Mouse (Mus musculus): ENCODE measurements around the gene Podxl2. TPM values are rescaled to one million over a fixed set of nuclear protein-coding genes. Genes with fewer than 3 reads are reported as not detected.

Gene Podxl2
- total RNA-seq (2023) = not detected

DNA sequence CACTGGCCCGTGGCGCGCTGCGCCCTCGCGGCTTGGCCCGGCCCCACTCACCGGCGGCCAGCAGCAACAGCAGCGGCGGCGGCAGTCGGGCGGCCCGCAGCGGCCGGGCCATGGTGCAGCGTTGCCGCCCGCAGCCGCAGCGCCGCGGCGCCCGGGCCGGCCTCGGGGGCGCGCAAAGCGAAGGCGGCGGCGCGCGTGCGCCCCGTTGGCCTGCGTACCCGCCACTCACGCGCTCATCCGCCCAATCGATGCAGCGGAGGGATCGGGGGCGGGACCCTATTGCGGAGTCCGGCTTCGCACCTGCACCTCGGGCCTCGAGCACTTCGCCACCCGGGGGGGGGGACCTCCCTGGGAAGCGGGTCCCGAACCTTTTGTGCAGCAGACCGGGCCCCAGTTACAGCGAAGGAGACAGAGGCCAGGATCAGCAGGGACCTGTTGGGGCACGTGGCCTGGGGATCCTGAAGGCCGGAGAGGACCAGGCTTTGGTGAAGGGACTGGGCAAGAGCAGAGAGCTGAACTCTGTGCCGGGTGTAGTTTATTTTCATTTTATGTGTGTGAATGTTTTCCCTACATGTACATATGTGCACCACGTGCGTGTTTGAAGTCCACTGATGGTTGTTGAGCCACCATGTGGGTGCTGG, at the start of gene Podxl2:
Gene Podxl2, minus strand, starts transcription at position 177 of the 641 bp plus-strand sequence.

DNA sequence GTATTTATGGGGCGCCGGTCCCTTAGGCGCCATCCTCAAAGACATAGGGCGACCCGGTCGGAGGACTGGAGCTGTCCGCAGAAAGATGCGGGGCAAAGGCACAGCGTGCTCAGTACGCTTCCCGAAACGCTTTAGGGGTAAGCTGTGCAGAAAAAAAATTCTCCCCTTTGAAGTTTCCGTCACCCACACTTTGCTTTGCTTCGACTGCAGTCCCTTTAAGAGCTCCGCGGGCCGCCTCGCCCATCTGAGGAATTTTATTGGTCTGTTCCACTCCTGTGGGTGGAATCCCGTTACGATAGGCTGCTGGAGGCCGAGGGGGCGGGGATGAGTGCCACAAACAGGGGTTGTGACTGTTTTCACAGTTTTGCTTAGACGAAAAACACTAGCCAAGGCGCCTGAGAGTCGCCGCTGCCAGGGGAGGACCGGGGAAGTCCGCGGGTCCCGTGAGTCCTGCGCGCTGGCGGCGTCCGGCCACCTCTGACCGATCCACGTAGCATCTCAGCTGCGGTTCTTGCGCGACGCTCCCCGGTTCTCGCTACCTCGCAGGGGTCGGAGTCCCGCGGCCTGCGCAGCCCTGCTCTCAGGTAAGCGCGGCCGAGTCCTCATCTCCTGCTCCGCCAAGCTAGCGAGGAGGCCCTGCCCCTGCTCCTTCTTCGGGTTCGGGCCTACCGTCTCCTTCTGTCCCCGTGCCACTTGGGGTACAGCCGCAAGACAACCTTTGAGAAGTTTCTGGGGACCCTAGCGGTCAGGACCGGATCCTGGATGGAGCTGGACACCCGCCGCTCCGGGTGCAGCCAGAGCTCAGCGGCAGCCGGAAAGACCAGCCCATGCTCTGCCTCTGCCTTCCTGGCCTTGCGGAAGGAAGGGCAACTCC, 27.3 kb upstream of the Podxl2 start, which contains the start of gene Tpra1:
Gene Tpra1, plus strand, starts transcription at position 305 of the 874 bp plus-strand sequence.

DNA sequence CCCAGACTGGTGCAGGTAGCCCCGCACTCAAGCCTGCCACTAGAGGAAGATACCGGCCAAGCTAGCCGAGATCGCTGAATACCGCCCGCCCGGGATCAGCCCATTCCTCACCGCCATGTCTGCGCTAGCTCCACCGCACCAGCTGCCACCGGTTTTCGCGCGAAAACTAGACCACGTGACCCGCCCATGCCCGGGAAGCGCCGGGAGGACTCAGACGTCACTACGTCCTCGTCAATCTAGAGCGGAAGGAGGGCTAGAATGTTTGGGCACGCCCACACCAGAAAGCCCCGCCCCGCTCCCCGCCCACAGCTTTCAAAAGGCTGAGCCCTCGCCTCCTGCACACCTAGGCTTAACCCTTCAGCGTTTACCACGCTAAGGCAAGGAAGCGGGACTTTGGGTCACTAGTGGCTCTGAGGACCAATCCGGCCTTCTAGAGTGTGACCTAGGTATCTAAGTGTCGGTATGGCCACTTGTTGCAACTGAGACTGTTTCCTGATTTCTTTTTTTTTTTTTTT, 23.7 kb upstream of the Podxl2 start, which contains the start of gene Mcm2:
Gene Mcm2, minus strand, starts transcription at position 247 of the 515 bp plus-strand sequence.

DNA sequence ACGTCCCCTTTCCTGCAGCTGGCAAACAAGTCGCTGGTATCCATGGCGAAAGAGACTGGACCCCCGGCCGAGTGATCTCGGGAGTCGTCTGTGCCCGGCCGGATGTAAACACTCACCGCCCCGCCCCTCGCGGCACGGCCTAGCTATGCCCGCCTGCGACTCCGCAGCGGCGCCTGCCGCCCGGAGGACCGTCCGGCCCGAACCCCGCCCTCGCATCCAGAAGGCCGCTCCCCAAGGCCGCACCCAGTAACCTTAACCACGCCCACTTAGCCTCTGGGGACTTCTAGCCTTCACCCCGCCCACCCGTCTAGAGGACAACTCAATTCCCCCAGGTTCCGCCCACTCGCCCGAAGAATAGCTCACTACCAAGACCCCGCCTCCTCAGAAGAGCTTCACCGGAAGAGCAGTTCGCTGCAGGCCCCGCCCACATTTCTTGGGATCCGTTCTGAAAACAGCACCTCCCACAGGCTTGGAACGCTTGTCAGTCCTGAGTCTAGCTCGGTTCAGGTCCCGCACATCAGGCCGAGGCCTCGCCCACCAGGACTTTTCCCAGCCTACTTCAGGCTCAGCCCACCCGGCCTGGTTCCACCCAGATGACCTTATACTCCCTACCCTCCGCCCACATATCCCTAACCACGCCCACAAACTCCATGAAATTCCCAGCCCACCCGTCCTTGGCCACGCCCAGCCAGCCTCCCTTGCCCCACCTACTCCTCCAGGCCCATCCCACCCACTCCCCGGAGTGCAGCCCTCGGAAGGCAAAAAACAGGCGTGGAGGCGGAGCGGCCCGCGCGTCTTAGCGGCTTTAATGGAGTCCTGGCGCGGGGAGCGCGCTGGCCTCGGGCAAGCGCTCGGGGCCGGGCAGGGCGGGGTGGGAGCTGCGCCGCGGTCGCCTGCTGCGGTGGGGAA, 32.8 kb downstream of the Podxl2 start, which contains the start of gene Abtb1:
Gene Abtb1, minus strand, starts transcription at position 204 of the 909 bp plus-strand sequence.

Other genes starting within 250 kb of the Podxl2 start
- not detected for gene Kbtbd12, start 237.1 kb downstream of the Podxl2 start, total RNA-seq (2023)
- 2.4 TPM for gene Mgll, start 150.6 kb downstream of the Podxl2 start, total RNA-seq (2023)
- 49.1 TPM for gene Abtb1, start 33.1 kb downstream of the Podxl2 start, total RNA-seq (2023)
- 53.8 TPM for gene Mcm2, start 23.7 kb upstream of the Podxl2 start, total RNA-seq (2023)
- gene Tpra1, start 27.2 kb upstream of the Podxl2 start, total RNA-seq (2023) = 86.9 TPM

Data from CD4-positive naive resting alpha-beta T cell, adult 76 days (primary cell).